ENCODE assay signal across 16 mouse cellular contexts in the genomic region with DNA sequence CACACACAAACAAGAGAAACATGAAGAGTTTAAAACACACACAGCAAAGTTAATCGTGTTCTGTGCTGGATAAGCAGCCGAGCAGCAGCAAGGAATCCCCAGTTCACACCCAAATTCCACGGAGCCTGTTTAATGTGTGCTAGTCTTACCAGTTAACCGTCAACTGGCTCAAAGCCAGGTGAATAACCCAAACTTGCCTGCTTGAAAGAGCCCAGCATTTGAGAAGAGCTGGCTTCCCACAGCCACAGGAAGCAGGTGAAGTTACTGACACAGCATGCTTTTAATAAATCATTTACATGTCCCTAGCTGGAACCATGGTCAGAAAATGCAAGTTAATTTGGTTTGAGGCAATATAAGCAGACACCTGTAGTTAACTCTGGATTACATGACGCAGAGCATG.
A peak's percentile ranks its signal among the peaks of the same experiment; 100 is the strongest.
DNase-seq lines count a peak whose midpoint lies in the region; ATAC-seq lines count a peak whose summit lies in the region.
"Had no signal": no experiment of that assay in that cellular context is flagged by ENCODE, and none has a peak within 500 bp of the region (broad histone marks: within the 10 kb centered on the region; RNA-seq: fewer than 3 reads in every experiment).

No protein-coding gene starts in this region.

- H3K9me3 ChIP-seq in kidney, embryonic 15.5 days (replicated peaks) = no peaks in the 10 kb centered on the region
- H3K9me3 ChIP-seq in heart, embryonic 10.5 days = no peaks in the 10 kb centered on the region
- H3K9me3 ChIP-seq: embryonic facial prominence, embryonic 12.5 days; forebrain, embryonic 12.5 days; heart, embryonic 12.5 days; liver, embryonic 13.5 days; neural tube, embryonic 15.5 days had no signal

- no peak overlapping the region for H3K4me2 ChIP-seq in kidney, embryonic 15.5 days
- H3K4me2 ChIP-seq: embryonic facial prominence, embryonic 12.5 days; forebrain, embryonic 12.5 days; heart, embryonic 12.5 days; liver, embryonic 13.5 days; neural tube, embryonic 15.5 days had no signal

- H3K27me3 ChIP-seq in kidney, embryonic 15.5 days = no peaks in the 10 kb centered on the region
- H3K27me3 ChIP-seq in heart, embryonic 10.5 days (ENCODE audit: insufficient read depth, poor library complexity, severe bottlenecking) = no peaks in the 10 kb centered on the region
- H3K27me3 ChIP-seq: embryonic facial prominence, embryonic 12.5 days; forebrain, embryonic 12.5 days; heart, embryonic 12.5 days; liver, embryonic 13.5 days; neural tube, embryonic 15.5 days had no signal

- H3K36me3 ChIP-seq in kidney, embryonic 15.5 days = peaks cover 3% of the 10 kb centered on the region; the same call in 1 of the 2 replicates
- H3K36me3 ChIP-seq in heart, embryonic 10.5 days = no peaks in the 10 kb centered on the region
- H3K36me3 ChIP-seq: embryonic facial prominence, embryonic 12.5 days; forebrain, embryonic 12.5 days; liver, embryonic 13.5 days; neural tube, embryonic 15.5 days had no signal

- H3K9ac ChIP-seq in kidney, embryonic 15.5 days = no peak overlapping the region
- H3K9ac ChIP-seq: embryonic facial prominence, embryonic 12.5 days; forebrain, embryonic 12.5 days; heart, embryonic 12.5 days; liver, embryonic 13.5 days; neural tube, embryonic 15.5 days had no signal

- 49% methylated on average over 5 of the region's 5 CpGs for WGBS in kidney, embryonic 15.5 days
- 77% methylated on average over 5 of the region's 5 CpGs for WGBS in heart, embryonic 10.5 days

- H3K27ac ChIP-seq in kidney, embryonic 15.5 days = peak overlapping the region; percentile 69
- H3K27ac ChIP-seq in heart, embryonic 10.5 days = no peak overlapping the region
- H3K27ac ChIP-seq: embryonic facial prominence, embryonic 12.5 days; forebrain, embryonic 12.5 days; liver, embryonic 13.5 days; macrophage; neural tube, embryonic 15.5 days had no signal

- DNase-seq in thymus, postnatal 0 days (ENCODE audit: low spot score) = peak; percentile 55
- no peak for DNase-seq in thymus, postnatal 36 days
- DNase-seq in yolk sac, embryonic 10.5 days (ENCODE audit: low spot score) = peak; percentile 66
- DNase-seq in heart, embryonic 10.5 days (ENCODE audit: low spot score) = no peak
- DNase-seq: cerebellum, postnatal 14 days; gastrocnemius, postnatal 14 days; liver, embryonic 13.5 days; right cerebral cortex, adult 18-20 months had no signal

- H3K4me3 ChIP-seq in kidney, embryonic 15.5 days (replicated peaks) = no peak overlapping the region
- H3K4me3 ChIP-seq in heart, embryonic 10.5 days = no peak overlapping the region
- H3K4me3 ChIP-seq: embryonic facial prominence, embryonic 12.5 days; forebrain, embryonic 12.5 days; heart, embryonic 12.5 days; liver, embryonic 13.5 days; neural tube, embryonic 15.5 days had no signal

- H3K4me1 ChIP-seq in kidney, embryonic 15.5 days = no peaks in the 10 kb centered on the region
- no peaks in the 10 kb centered on the region for H3K4me1 ChIP-seq in heart, embryonic 10.5 days
- H3K4me1 ChIP-seq: embryonic facial prominence, embryonic 12.5 days; forebrain, embryonic 12.5 days; heart, embryonic 12.5 days; liver, embryonic 13.5 days had no signal

- ATAC-seq in common myeloid progenitor, adult 5-6 weeks (replicated peaks; ENCODE audit: low read depth, poor library complexity, severe bottlenecking) = peak; percentile 58
- ATAC-seq in kidney, embryonic 15.5 days (replicated peaks; ENCODE audit: low FRiP score) = peak; percentile 79
- ATAC-seq in cerebellum, adult (ENCODE audit: insufficient number of reproducible peaks, low FRiP score, low TSS enrichment) = no peak

Comparison
In these comparisons a context has a peak if more than half of its experiments do, and no peak if none do; other contexts are left out.
1. DNase-seq: peak in thymus, postnatal 0 days (single experiment) and yolk sac, embryonic 10.5 days (single experiment); none in thymus, postnatal 36 days (0 of 2) and heart, embryonic 10.5 days (single experiment).